Mouse (Mus musculus) midbrain, embryonic 15.5 days (tissue): ENCODE measurements around the gene Tspyl1. TPM values are rescaled to one million over a fixed set of nuclear protein-coding genes. Genes with fewer than 3 reads are reported as not detected.

Experiments used
- ATAC-seq: fragments of 200-750 bp; cut with Nextera tagmentation; replicated peaks from 2 replicates; pipeline ENCODE4 v1.8.0; 2017; ENCODE audit warnings: moderate TSS enrichment
- H3K27ac ChIP-seq: fragments of 300-500 bp; sonication (generic); 2 replicates; pipeline ENCODE4 v1.5.1; 2015; ENCODE audit warnings: mild to moderate bottlenecking, inconsistent platforms
- H3K27me3 ChIP-seq: fragments of 300-500 bp; sonication (generic); replicated peaks from 2 replicates; pipeline ENCODE4 v1.6.1; 2015; ENCODE audit warnings: inconsistent platforms
- H3K36me3 ChIP-seq: fragments of 300-500 bp; sonication (generic); replicated peaks from 2 replicates; pipeline ENCODE4 v1.6.1; 2015; ENCODE audit warnings: inconsistent platforms
- H3K4me1 ChIP-seq: fragments of 300-500 bp; sonication (generic); 2 replicates; pipeline ENCODE4 v1.6.1; 2015; ENCODE audit warnings: inconsistent platforms
- H3K4me2 ChIP-seq: fragments of 300-500 bp; sonication (generic); 2 replicates; pipeline ENCODE4 v1.6.1; 2015; ENCODE audit warnings: inconsistent platforms, mild to moderate bottlenecking, moderate library complexity
- H3K4me3 ChIP-seq: fragments of 300-500 bp; sonication (generic); 2 replicates; pipeline ENCODE4 v1.5.1; 2015; ENCODE audit warnings: mild to moderate bottlenecking, inconsistent platforms
- H3K9ac ChIP-seq: fragments of 300-500 bp; sonication (generic); 2 replicates; pipeline ENCODE4 v1.6.1; 2015; ENCODE audit warnings: mild to moderate bottlenecking, inconsistent platforms
- H3K9me3 ChIP-seq: fragments of 300-500 bp; sonication (generic); 2 replicates; pipeline ENCODE4 v1.6.1; 2016; ENCODE audit warnings: inconsistent platforms
- WGBS: fragments of 180-500 bp; shearing (Covaris S2); methylation state at CpG from one replicate; pipeline ENCODE4 v1.1.7; 2015; ENCODE audit warnings: mixed read lengths; 5-methylcytosine and 5-hydroxymethylcytosine counted together
- polyA plus RNA-seq: library from polyadenylated mRNA; unstranded; fragments of >200 nt; fragmentation: Nextera tagmentation; extraction: Ambion mirVana; gene quantifications from 2 replicates; pipeline ENCODE4 v1.2.1, GENCODE M21; 2015

Tspyl1 gene
- polyA plus RNA-seq, 1 experiment from 2014 or later: 138 TPM

DNA sequence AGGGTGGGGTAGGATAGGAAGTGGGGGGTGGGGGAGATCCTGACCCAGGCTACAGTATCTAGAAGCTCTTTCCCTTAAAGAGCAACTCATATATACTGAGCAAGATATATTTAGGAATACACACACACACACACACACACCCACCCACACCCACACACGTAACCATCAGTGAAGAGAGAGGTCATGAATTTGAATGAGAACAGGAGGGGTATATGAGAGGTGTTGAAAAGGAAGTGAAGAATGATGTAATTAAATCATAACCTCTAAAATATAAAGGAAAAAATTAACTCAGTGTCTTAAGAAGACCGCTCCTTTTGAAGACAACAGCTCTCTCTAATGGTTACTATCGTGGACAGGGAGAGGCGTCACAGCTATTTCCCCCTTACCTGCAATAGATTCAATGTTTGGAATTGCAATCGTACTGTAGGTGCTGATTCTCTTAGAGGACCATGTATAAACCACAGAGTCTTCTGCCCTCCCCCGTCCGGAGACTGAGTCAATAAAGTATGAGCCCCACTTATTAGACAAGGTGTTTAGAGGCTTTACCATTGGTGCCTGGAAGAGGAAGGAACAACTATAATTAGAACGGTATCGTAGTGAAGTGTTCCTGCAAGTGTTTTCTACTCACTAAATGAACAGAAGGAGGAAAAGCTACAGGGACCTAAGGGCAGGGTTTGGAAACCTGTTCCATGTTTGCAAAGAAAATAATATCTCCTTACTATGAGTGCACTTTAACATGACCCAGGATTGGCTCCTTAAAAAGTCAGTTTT, 28.1 kb downstream of the Tspyl1 start:
- no peaks in the 10 kb centered on the region; the same call in 1 of the 2 replicates for H3K4me1 ChIP-seq
- ATAC-seq: no peak
- WGBS: 88% methylated on average over 9 of the region's 9 CpGs
- H3K27me3 ChIP-seq: no peaks in the 10 kb centered on the region
- no peak overlapping the region for H3K9ac ChIP-seq
- H3K4me2 ChIP-seq: no peak overlapping the region
- no peaks in the 10 kb centered on the region for H3K9me3 ChIP-seq
- H3K27ac ChIP-seq: no peak overlapping the region
- no peaks in the 10 kb centered on the region; the same call in 1 of the 2 replicates for H3K36me3 ChIP-seq
- no peak overlapping the region for H3K4me3 ChIP-seq

DNA sequence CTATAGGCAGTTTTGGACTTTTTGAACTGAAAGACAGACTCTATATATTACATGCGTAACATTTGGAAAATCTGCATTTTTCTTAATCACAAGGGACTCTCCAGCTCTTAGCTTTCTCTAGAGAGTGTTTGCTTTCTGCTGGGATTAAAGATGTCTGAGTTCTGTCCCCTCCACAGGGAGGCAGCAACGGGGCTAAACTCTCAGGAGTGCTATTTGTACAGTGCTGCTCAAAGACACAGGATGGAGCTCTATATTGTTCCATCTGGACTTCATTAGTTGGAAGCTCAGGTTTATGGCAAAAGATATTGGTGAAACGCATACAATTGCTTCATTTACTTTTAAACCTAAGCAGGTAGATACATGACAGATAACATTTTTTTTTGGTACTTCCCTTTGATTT, 30.5 kb downstream of the Tspyl1 start:
- H3K9me3 ChIP-seq: no peaks in the 10 kb centered on the region
- H3K27me3 ChIP-seq: no peaks in the 10 kb centered on the region
- H3K4me1 ChIP-seq: peaks cover 24% of the 10 kb centered on the region
- ATAC-seq: no peak
- H3K4me3 ChIP-seq: no peak overlapping the region
- WGBS: 68% methylated on average over 3 of the region's 3 CpGs
- H3K9ac ChIP-seq: no peak overlapping the region
- no peaks in the 10 kb centered on the region for H3K36me3 ChIP-seq
- no peak overlapping the region for H3K4me2 ChIP-seq
- H3K27ac ChIP-seq: no peak overlapping the region

DNA sequence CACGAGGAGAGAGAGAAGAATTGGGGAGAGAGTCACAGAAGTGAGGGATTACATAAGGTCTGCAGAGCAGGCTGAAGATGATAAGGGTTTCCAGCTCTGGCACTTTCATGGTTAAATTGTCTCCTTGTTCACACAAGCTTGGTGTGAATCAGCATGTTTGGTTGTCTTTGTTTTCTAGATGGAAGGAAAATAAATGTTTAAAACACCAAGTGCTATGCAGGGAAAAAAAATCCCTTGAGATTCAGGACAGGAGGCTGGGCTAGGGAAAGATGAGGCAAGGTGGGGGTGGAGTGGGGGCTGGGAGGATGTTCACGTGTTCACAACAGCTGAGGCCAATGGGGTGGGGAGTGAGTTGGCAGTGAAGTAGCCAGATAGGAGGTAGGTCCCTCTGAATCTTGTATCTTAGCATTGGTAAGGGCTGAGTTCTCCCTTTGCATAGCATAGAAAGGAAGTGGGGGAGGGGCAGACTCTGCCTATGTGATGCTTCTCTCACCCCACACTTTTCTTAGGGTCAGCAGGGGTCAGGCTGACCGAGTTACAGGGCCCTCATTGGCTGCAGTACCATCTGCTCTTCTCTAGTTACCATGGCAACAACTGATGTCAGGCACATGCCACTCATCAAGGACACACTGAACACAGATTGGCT, 34.7 kb downstream of the Tspyl1 start:
- H3K4me2 ChIP-seq: peak overlapping the region; percentile 46
- peak overlapping the region; percentile 29 for H3K4me3 ChIP-seq
- no peaks in the 10 kb centered on the region for H3K27me3 ChIP-seq
- H3K9ac ChIP-seq: no peak overlapping the region
- 1% methylated on average over 3 of the region's 3 CpGs for WGBS
- peak; percentile 97 for ATAC-seq
- peak overlapping the region; percentile 85 for H3K27ac ChIP-seq
- H3K9me3 ChIP-seq: no peaks in the 10 kb centered on the region
- H3K36me3 ChIP-seq: no peaks in the 10 kb centered on the region
- H3K4me1 ChIP-seq: peaks cover 26% of the 10 kb centered on the region

DNA sequence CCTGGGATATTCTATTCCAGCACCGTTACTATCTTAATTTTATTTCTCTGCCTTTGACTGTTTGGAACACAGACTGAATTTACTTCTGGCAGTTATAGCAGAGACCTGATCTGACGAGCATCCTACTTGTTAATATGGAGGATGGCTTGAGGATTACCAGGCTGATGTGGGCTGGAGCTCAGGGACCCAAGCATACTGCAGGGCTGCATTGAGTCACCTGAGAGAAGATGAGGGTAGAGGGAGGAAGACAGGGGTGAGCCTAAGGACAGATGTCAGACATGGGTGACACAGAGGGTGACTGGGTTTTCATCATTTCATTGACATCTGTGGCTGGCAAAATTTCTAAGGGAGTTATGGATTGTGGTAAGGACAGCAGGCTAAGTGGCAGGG, 35.2 kb downstream of the Tspyl1 start:
- H3K9ac ChIP-seq: 0 out of 2 replicates have a peak overlapping the region, but pooled peaks have one; percentile 3
- peak; percentile 77 for ATAC-seq
- peaks cover 26% of the 10 kb centered on the region for H3K4me1 ChIP-seq
- no peaks in the 10 kb centered on the region for H3K36me3 ChIP-seq
- H3K27me3 ChIP-seq: no peaks in the 10 kb centered on the region
- peak overlapping the region; percentile 29 for H3K4me3 ChIP-seq
- WGBS: 10% methylated on average over 2 of the region's 2 CpGs
- peak overlapping the region; percentile 46 for H3K4me2 ChIP-seq
- H3K9me3 ChIP-seq: no peaks in the 10 kb centered on the region
- H3K27ac ChIP-seq: peak overlapping the region; percentile 85

DNA sequence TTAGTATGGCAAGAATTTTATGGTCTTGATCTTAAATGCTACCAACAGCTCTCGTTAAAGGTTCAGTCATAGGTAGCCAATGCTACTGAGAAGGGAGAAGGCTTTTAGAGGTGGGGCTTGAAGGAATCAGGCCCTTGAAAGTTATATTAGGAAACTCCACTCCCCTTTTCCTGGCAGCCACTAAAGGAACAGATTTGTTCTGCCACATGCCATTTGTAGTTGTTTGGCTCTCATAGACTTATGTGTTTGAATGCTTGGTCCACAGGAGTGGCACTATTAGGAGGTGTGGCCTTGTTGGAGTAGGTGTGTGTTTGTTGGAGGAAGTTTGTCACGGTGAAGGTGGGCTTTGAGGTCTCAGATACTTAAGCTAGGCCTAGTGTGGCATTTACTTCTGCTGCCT, 38.8 kb downstream of the Tspyl1 start:
- Histone ChIP-seq H3K4me1 (peaks cover 19% of the 10 kb centered on the region), H3K4me2 (no peak overlapping the region), H3K27ac (no peak overlapping the region), H3K36me3 (no peaks in the 10 kb centered on the region), H3K4me3 (no peak overlapping the region), H3K9me3 (no peaks in the 10 kb centered on the region), H3K9ac (no peak overlapping the region), H3K27me3 (no peaks in the 10 kb centered on the region)
- 83% methylated on average over 2 of the region's 2 CpGs for WGBS
- no peak for ATAC-seq

DNA sequence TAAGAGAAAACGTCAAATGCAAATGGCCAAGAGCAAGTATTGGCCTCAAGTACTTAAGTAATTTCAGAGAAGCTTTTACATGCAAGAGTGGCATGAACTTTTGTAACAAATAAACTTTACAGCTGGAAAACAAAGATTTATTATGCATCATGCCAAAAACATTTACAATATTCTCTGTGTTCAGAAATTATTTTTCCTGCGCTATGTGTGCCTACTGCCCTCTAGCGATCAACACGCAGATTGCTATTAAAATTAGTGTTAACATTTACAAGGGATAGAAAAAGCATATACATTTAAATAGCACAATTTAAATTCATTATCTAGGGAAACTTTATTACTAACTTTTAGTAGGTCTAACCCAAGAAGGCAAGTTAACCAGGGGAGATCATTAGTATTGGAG, 44.7 kb downstream of the Tspyl1 start:
- Histone ChIP-seq H3K36me3 (no peaks in the 10 kb centered on the region), H3K27ac (no peak overlapping the region), H3K9me3 (no peaks in the 10 kb centered on the region), H3K4me1 (no peaks in the 10 kb centered on the region), H3K27me3 (no peaks in the 10 kb centered on the region), H3K4me2 (no peak overlapping the region), H3K9ac (no peak overlapping the region), H3K4me3 (no peak overlapping the region)
- ATAC-seq: no peak
- 21% methylated on average over 4 of the region's 4 CpGs for WGBS

DNA sequence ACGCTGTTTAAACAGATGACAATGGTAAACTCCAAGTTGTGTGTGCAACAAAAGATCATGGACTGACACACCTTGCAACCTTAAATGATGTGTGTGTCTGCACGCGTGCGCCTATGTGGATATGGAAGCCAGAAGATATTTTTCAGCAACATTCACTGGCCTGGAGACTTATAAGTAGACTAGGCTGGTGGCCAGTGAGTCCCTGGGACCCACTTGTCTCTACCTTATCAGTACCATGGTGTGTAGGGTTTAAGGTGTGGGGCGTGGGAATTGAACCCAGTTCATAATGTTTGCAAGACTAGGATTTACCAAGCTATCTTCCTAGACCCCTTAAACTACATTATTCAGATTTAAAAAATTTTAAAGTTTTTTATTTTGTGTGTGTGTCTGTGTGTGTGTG, 45.2 kb downstream of the Tspyl1 start:
- H3K4me2 ChIP-seq: no peak overlapping the region
- 0 out of 2 replicates have a peak, but pooled peaks have one; percentile 7 for ATAC-seq
- 60% methylated on average over 5 of the region's 5 CpGs for WGBS
- H3K9me3 ChIP-seq: no peaks in the 10 kb centered on the region
- H3K4me3 ChIP-seq: no peak overlapping the region
- no peak overlapping the region for H3K27ac ChIP-seq
- no peaks in the 10 kb centered on the region for H3K27me3 ChIP-seq
- no peaks in the 10 kb centered on the region for H3K36me3 ChIP-seq
- H3K9ac ChIP-seq: no peak overlapping the region
- H3K4me1 ChIP-seq: no peaks in the 10 kb centered on the region

DNA sequence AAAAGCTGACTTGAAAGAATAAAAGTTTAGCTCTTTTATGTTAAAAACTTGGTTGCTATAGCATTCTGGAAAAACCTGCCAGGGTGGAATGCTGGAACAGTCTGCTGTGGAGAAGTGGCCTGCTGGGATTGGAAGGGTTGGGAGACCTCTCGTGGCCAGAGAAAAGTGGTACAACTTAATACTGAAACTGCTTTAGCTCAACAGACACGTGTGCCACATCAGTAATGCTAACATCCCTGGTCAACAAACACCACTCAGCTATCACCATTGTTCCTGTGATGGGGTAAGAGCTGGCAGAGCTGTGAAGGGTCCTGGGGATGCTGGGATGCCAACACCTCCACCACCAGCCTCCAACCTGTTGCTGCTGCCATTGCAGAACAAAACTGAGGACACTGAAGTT, 46.3 kb downstream of the Tspyl1 start:
- Histone ChIP-seq H3K4me1 (no peaks in the 10 kb centered on the region), H3K27me3 (no peaks in the 10 kb centered on the region), H3K4me2 (no peak overlapping the region), H3K27ac (no peak overlapping the region), H3K9me3 (no peaks in the 10 kb centered on the region), H3K4me3 (no peak overlapping the region), H3K36me3 (no peaks in the 10 kb centered on the region), H3K9ac (no peak overlapping the region)
- WGBS: 4% methylated on average over 2 of the region's 2 CpGs
- peak; percentile 94 for ATAC-seq

Other genes with a start within 250 kb of the Tspyl1 start
- not detected in 2 replicates for gene Trappc3l, start 244.6 kb upstream of the Tspyl1 start, polyA plus RNA-seq
- not detected in 2 replicates for gene Calhm4, start 237.9 kb upstream of the Tspyl1 start, polyA plus RNA-seq
- 0.64 and 0.74 TPM in 2 replicates for gene Calhm5, start 185.7 kb upstream of the Tspyl1 start, polyA plus RNA-seq
- gene Calhm6, start 154.2 kb upstream of the Tspyl1 start, polyA plus RNA-seq: 0.36 and 0.63 TPM in 2 replicates
- 7.5 and 7.6 TPM in 2 replicates for gene Dse, start 74.5 kb upstream of the Tspyl1 start, polyA plus RNA-seq
- gene Tspyl4, start 15.3 kb downstream of the Tspyl1 start, polyA plus RNA-seq: 307 and 342 TPM in 2 replicates
- 0.20 and 0.23 TPM in 2 replicates for gene Col10a1, start 107.8 kb downstream of the Tspyl1 start, polyA plus RNA-seq
- 1.7 and 2.3 TPM in 2 replicates for gene Nt5dc1, start 136.4 kb downstream of the Tspyl1 start, polyA plus RNA-seq
- 0.49 and 0.57 TPM in 2 replicates for gene Frk, start 201.2 kb downstream of the Tspyl1 start, polyA plus RNA-seq